Mouse (Mus musculus): ENCODE results near the gene Wdfy4. TPM values are rescaled to one million over a fixed set of nuclear protein-coding genes. Genes with fewer than 3 reads are reported as not detected.

Gene Wdfy4
- polyA plus RNA-seq, 1 experiment from 2014 or later: 0.08 TPM

Other genes starting within 250 kb of the Wdfy4 start
- 0.25 and 0.63 TPM in 2 replicates for gene Lrrc18, start 194.1 kb downstream of the Wdfy4 start, polyA plus RNA-seq (2015; fragmentation: Nextera tagmentation; extraction: Ambion mirVana)
- 8.1 and 9.2 TPM in 2 replicates for gene Arhgap22, start 28.5 kb upstream of the Wdfy4 start, polyA plus RNA-seq (2015; fragmentation: Nextera tagmentation; extraction: Ambion mirVana)